Mouse (Mus musculus): ENCODE data around the gene Becn1. TPM values are rescaled to one million over a fixed set of nuclear protein-coding genes. Genes with fewer than 3 reads are reported as not detected.
A peak's percentile ranks its signal among the peaks of the same experiment; 100 is the strongest.
"Not testable (repeated sequence)": the region's sequence is repeated elsewhere in the genome, so short reads cannot be mapped to it uniquely, and the experiment has no call there.

Becn1 gene
- polyA plus RNA-seq, 1 experiment from 2014 or later, result 131 TPM

GRCm38 (mm10) chr11:101330961-101331360, 28.9 kb upstream of the Becn1 start:
- not testable (repeated sequence) for H3K27ac ChIP-seq; H3K27me3 ChIP-seq; H3K9ac ChIP-seq; H3K9me3 ChIP-seq; H3K4me1 ChIP-seq; H3K4me2 ChIP-seq (replicated peaks); ATAC-seq (ENCODE audit: insufficient number of reproducible peaks, insufficient read depth, low FRiP score, low TSS enrichment); H3K4me3 ChIP-seq; H3K36me3 ChIP-seq
- WGBS, result 75% methylated on average over 6 of the region's 6 CpGs

- no peak within 1 kb of the TSS for H3K9ac ChIP-seq
- no peaks in the 10 kb centered on the region for H3K27me3 ChIP-seq
- no peak within 1 kb of the TSS for H3K27ac ChIP-seq
- peaks cover 8% of the 10 kb centered on the region for H3K4me1 ChIP-seq
- no peaks in the 10 kb centered on the region for H3K9me3 ChIP-seq
- H3K4me3 ChIP-seq, result no peak within 1 kb of the TSS
- ATAC-seq (ENCODE audit: insufficient number of reproducible peaks, insufficient read depth, low FRiP score, low TSS enrichment), result no peak
- peaks cover 8% of the 10 kb centered on the region for H3K36me3 ChIP-seq
- H3K4me2 ChIP-seq (replicated peaks), result no peak within 1 kb of the TSS
- 78% methylated on average over 7 of the region's 7 CpGs for WGBS
Observed at GRCm38 (mm10) chr11:101330371-101330924, 28.4 kb upstream of the Becn1 start, which contains the start of gene Aoc3. Aoc3 (plus strand) TSS chr11:101330605.

- Histone ChIP-seq H3K36me3 (peaks cover 22% of the 10 kb centered on the region), H3K9ac (no peak overlapping the region), H3K4me1 (peaks cover 2% of the 10 kb centered on the region), H3K4me2 (replicated peaks) (no peak overlapping the region), H3K27me3 (no peaks in the 10 kb centered on the region), H3K27ac (no peak overlapping the region), H3K4me3 (no peak overlapping the region), H3K9me3 (no peaks in the 10 kb centered on the region)
- 85% methylated on average over 6 of the region's 6 CpGs for WGBS
- no peak for ATAC-seq (ENCODE audit: insufficient number of reproducible peaks, insufficient read depth, low FRiP score, low TSS enrichment)
Observed at GRCm38 (mm10) chr11:101328941-101329635, 27.0 kb upstream of the Becn1 start.

- Histone ChIP-seq H3K9ac (no peak overlapping the region), H3K4me2 (replicated peaks) (no peak overlapping the region), H3K27me3 (no peaks in the 10 kb centered on the region), H3K4me1 (no peaks in the 10 kb centered on the region; the same call in 1 of the 2 replicates), H3K9me3 (no peaks in the 10 kb centered on the region), H3K36me3 (peaks cover 33% of the 10 kb centered on the region), H3K4me3 (no peak overlapping the region), H3K27ac (no peak overlapping the region)
- ATAC-seq (ENCODE audit: insufficient number of reproducible peaks, insufficient read depth, low FRiP score, low TSS enrichment), result no peak
- WGBS, result 64% methylated on average over 3 of the region's 3 CpGs
Observed at GRCm38 (mm10) chr11:101327311-101327710, 25.2 kb upstream of the Becn1 start.

GRCm38 (mm10) chr11:101326147-101326546, 24.1 kb upstream of the Becn1 start:
- no peaks in the 10 kb centered on the region for H3K9me3 ChIP-seq
- 84% methylated on average over 11 of the region's 11 CpGs for WGBS
- peaks cover 45% of the 10 kb centered on the region for H3K36me3 ChIP-seq
- H3K27me3 ChIP-seq, result no peaks in the 10 kb centered on the region
- no peak overlapping the region for H3K4me2 ChIP-seq (replicated peaks)
- no peak overlapping the region for H3K4me3 ChIP-seq
- no peaks in the 10 kb centered on the region; the same call in 1 of the 2 replicates for H3K4me1 ChIP-seq
- no peak overlapping the region for H3K9ac ChIP-seq
- no peak for ATAC-seq (ENCODE audit: insufficient number of reproducible peaks, insufficient read depth, low FRiP score, low TSS enrichment)
- H3K27ac ChIP-seq, result no peak overlapping the region

- H3K4me1 ChIP-seq; H3K4me2 ChIP-seq (replicated peaks); H3K27me3 ChIP-seq; H3K4me3 ChIP-seq; H3K27ac ChIP-seq; ATAC-seq (ENCODE audit: insufficient number of reproducible peaks, insufficient read depth, low FRiP score, low TSS enrichment); H3K9me3 ChIP-seq; H3K9ac ChIP-seq: not testable (repeated sequence)
- H3K36me3 ChIP-seq, result peaks cover 53% of the 10 kb centered on the region
- whole genome bisulfite sequencing, result 91% methylated on average over 11 of the region's 11 CpGs
Observed at GRCm38 (mm10) chr11:101325201-101325600, 23.1 kb upstream of the Becn1 start.

- ATAC-seq (ENCODE audit: insufficient number of reproducible peaks, insufficient read depth, low FRiP score, low TSS enrichment), result no peak
Observed at GRCm38 (mm10) chr11:101324763-101325162, 22.7 kb upstream of the Becn1 start, which contains the start of gene Aoc2. Aoc2 (plus strand) TSS chr11:101325063.

GRCm38 (mm10) chr11:101323609-101324008, 21.5 kb upstream of the Becn1 start:
- no peak for ATAC-seq (ENCODE audit: insufficient number of reproducible peaks, insufficient read depth, low FRiP score, low TSS enrichment)
- H3K27ac ChIP-seq, result no peak overlapping the region
- no peaks in the 10 kb centered on the region for H3K9me3 ChIP-seq
- no peak overlapping the region for H3K9ac ChIP-seq
- peaks cover 69% of the 10 kb centered on the region for H3K36me3 ChIP-seq
- no peaks in the 10 kb centered on the region for H3K27me3 ChIP-seq
- H3K4me3 ChIP-seq, result no peak overlapping the region
- WGBS, result 15% methylated on average over 4 of the region's 4 CpGs
- no peak overlapping the region for H3K4me2 ChIP-seq (replicated peaks)
- H3K4me1 ChIP-seq, result no peaks in the 10 kb centered on the region; the same call in 1 of the 2 replicates

More at GRCm38 (mm10) chr11:101324763-101325162, 22.7 kb upstream of the Becn1 start, which contains the start of gene Aoc2:
- Histone ChIP-seq H3K4me3 (no peak within 1 kb of the TSS), H3K27me3 (no peaks in the 10 kb centered on the region), H3K9me3 (no peaks in the 10 kb centered on the region), H3K4me1 (no peaks in the 10 kb centered on the region; the same call in 1 of the 2 replicates), H3K9ac (no peak within 1 kb of the TSS), H3K4me2 (replicated peaks) (no peak within 1 kb of the TSS), H3K36me3 (peaks cover 58% of the 10 kb centered on the region), H3K27ac (no peak within 1 kb of the TSS)
- WGBS, result 96% methylated on average over 5 of the region's 5 CpGs

- Histone ChIP-seq H3K9ac (peak overlapping the region; percentile 92), H3K4me2 (replicated peaks) (peak overlapping the region; percentile 98), H3K36me3 (peaks cover 31% of the 10 kb centered on the region), H3K27me3 (no peaks in the 10 kb centered on the region), H3K4me1 (peaks cover 11% of the 10 kb centered on the region), H3K27ac (peak overlapping the region; percentile 73), H3K4me3 (peak overlapping the region; percentile 98), H3K9me3 (no peaks in the 10 kb centered on the region)
- ATAC-seq (ENCODE audit: insufficient number of reproducible peaks, insufficient read depth, low FRiP score, low TSS enrichment), result peak; percentile 74; the same call in 1 of the 2 replicates
- WGBS, result under 1% methylated on average over 17 of the region's 17 CpGs
Observed at GRCm38 (mm10) chr11:101316501-101316917, 14.4 kb upstream of the Becn1 start.

GRCm38 (mm10) chr11:101315665-101316500, 13.8 kb upstream of the Becn1 start, which contains the start of gene Psme3:
Psme3 (plus strand) TSS chr11:101316213.
- Histone ChIP-seq H3K27me3 (no peaks in the 10 kb centered on the region), H3K27ac (peak within 1 kb of the TSS; percentile 73), H3K9ac (peak within 1 kb of the TSS; percentile 92), H3K4me3 (peak within 1 kb of the TSS; percentile 98), H3K4me2 (replicated peaks) (peak within 1 kb of the TSS; percentile 98), H3K36me3 (peaks cover 24% of the 10 kb centered on the region), H3K9me3 (no peaks in the 10 kb centered on the region), H3K4me1 (peaks cover 11% of the 10 kb centered on the region)
- peak; percentile 87 for ATAC-seq (ENCODE audit: insufficient number of reproducible peaks, insufficient read depth, low FRiP score, low TSS enrichment)
- under 1% methylated on average over 61 of the region's 62 CpGs for WGBS

- Histone ChIP-seq H3K4me3 (peak overlapping the region; percentile 98), H3K36me3 (peaks cover 18% of the 10 kb centered on the region), H3K9ac (peak overlapping the region; percentile 92), H3K4me2 (replicated peaks) (peak overlapping the region; percentile 98), H3K27me3 (no peaks in the 10 kb centered on the region), H3K27ac (no peak overlapping the region), H3K9me3 (no peaks in the 10 kb centered on the region), H3K4me1 (peaks cover 11% of the 10 kb centered on the region)
- ATAC-seq (ENCODE audit: insufficient number of reproducible peaks, insufficient read depth, low FRiP score, low TSS enrichment), result no peak
- 91% methylated on average over 8 of the region's 8 CpGs for WGBS
Observed at GRCm38 (mm10) chr11:101315082-101315650, 13.1 kb upstream of the Becn1 start.
